Mouse (Mus musculus) midbrain, embryonic 13.5 days (tissue): ENCODE results near the gene Csgalnact2. TPM values are rescaled to one million over a fixed set of nuclear protein-coding genes. Genes with fewer than 3 reads are reported as not detected.

Experiments used
- ATAC-seq: fragments of 200-750 bp; cut with Nextera tagmentation; 2 replicates; pipeline ENCODE4 v1.8.0; 2017; ENCODE audit warnings: mild to moderate bottlenecking, moderate TSS enrichment, moderate library complexity
- H3K27ac ChIP-seq: fragments of 300-500 bp; sonication (generic); 2 replicates; pipeline ENCODE4 v1.5.1; 2015; ENCODE audit warnings: inconsistent platforms, mild to moderate bottlenecking, moderate library complexity
- H3K27me3 ChIP-seq: fragments of 300-500 bp; sonication (generic); 2 replicates; pipeline ENCODE4 v1.6.1; 2015; ENCODE audit warnings: mild to moderate bottlenecking, inconsistent platforms
- H3K36me3 ChIP-seq: fragments of 300-500 bp; sonication (generic); 2 replicates; pipeline ENCODE4 v1.6.1; 2015; ENCODE audit warnings: mild to moderate bottlenecking, inconsistent platforms
- H3K4me1 ChIP-seq: fragments of 300-500 bp; sonication (generic); replicated peaks from 2 replicates; pipeline ENCODE4 v1.6.1; 2015; ENCODE audit warnings: inconsistent platforms
- H3K4me2 ChIP-seq: fragments of 300-500 bp; sonication (generic); replicated peaks from 2 replicates; pipeline ENCODE4 v1.6.1; 2015; ENCODE audit warnings: moderate library complexity, mild to moderate bottlenecking, inconsistent platforms
- H3K4me3 ChIP-seq: fragments of 300-500 bp; sonication (generic); replicated peaks from 2 replicates; pipeline ENCODE4 v1.5.1; 2015; ENCODE audit warnings: mild to moderate bottlenecking, inconsistent platforms
- H3K9ac ChIP-seq: fragments of 300-500 bp; sonication (generic); replicated peaks from 2 replicates; pipeline ENCODE4 v1.6.1; 2015; ENCODE audit warnings: mild to moderate bottlenecking, inconsistent platforms
- H3K9me3 ChIP-seq: fragments of 300-500 bp; sonication (generic); 2 replicates; pipeline ENCODE4 v1.6.1; 2016; ENCODE audit warnings: mild to moderate bottlenecking, inconsistent platforms
- WGBS: fragments of 180-500 bp; shearing (Covaris S2); methylation state at CpG from one replicate; pipeline ENCODE4 v1.1.7; 2015; 5-methylcytosine and 5-hydroxymethylcytosine counted together
- polyA plus RNA-seq: library from polyadenylated mRNA; unstranded; fragments of >200 nt; fragmentation: Nextera tagmentation; extraction: Ambion mirVana; gene quantifications from 2 replicates; pipeline ENCODE4 v1.2.1, GENCODE M21; 2015

Gene Csgalnact2
- polyA plus RNA-seq, result 6.9 and 8.4 TPM in 2 replicates

- Histone ChIP-seq H3K9ac (peak within 1 kb of the TSS; percentile 76), H3K36me3 (no peaks in the 10 kb centered on the region), H3K4me2 (peak within 1 kb of the TSS; percentile 72), H3K4me3 (peak within 1 kb of the TSS; percentile 75), H3K27me3 (no peaks in the 10 kb centered on the region), H3K4me1 (peaks cover 6% of the 10 kb centered on the region), H3K9me3 (no peaks in the 10 kb centered on the region), H3K27ac (peak within 1 kb of the TSS; percentile 49)
- 7% methylated on average over 62 of the region's 66 CpGs for WGBS
- ATAC-seq, result peak; percentile 97
Measured at GRCm38 (mm10) chr6:118138731-118139709, at the start of gene Csgalnact2. Gene Csgalnact2, minus strand, starts transcription at chr6:118139140.

DNA sequence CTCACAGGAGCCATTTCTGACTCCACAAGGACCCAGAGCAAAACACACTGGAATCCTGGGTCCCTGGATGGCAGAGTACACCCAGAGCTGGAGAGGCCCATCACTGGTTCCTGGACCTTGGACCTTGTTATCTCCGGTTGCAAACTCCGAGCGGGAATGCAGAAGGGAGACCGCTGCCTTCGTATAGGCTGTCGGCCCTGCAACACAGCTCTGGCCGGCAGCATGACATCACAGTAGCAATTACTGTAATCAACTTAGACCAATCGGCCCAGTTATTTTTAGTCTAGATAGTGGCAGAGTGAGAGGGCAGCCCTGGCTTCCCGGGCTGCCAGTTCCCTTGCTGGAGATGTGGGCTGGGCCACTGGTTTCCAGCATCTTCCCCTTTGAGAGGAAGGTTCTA is 49.7 kb upstream of the Csgalnact2 start:
- Histone ChIP-seq H3K4me2 (no peak overlapping the region), H3K4me1 (peaks cover 8% of the 10 kb centered on the region; the same call in 1 of the 2 replicates), H3K36me3 (no peaks in the 10 kb centered on the region), H3K9ac (no peak overlapping the region), H3K4me3 (no peak overlapping the region), H3K9me3 (no peaks in the 10 kb centered on the region), H3K27me3 (peaks cover 7% of the 10 kb centered on the region; the same call in 1 of the 2 replicates), H3K27ac (no peak overlapping the region)
- 88% methylated on average over 9 of the region's 9 CpGs for WGBS
- ATAC-seq, result no peak

- 0 out of 2 replicates have a peak, but pooled peaks cover 4% of the 10 kb centered on the region for H3K27me3 ChIP-seq
- H3K27ac ChIP-seq, result no peak overlapping the region
- no peaks in the 10 kb centered on the region for H3K36me3 ChIP-seq
- WGBS, result 84% methylated on average over 3 of the region's 3 CpGs
- no peak overlapping the region for H3K9ac ChIP-seq
- no peak for ATAC-seq
- peaks cover 8% of the 10 kb centered on the region; the same call in 1 of the 2 replicates for H3K4me1 ChIP-seq
- H3K4me2 ChIP-seq, result no peak overlapping the region
- H3K9me3 ChIP-seq, result no peaks in the 10 kb centered on the region
- H3K4me3 ChIP-seq, result no peak overlapping the region
Measured at GRCm38 (mm10) chr6:118187285-118187641, 48.3 kb upstream of the Csgalnact2 start.

DNA sequence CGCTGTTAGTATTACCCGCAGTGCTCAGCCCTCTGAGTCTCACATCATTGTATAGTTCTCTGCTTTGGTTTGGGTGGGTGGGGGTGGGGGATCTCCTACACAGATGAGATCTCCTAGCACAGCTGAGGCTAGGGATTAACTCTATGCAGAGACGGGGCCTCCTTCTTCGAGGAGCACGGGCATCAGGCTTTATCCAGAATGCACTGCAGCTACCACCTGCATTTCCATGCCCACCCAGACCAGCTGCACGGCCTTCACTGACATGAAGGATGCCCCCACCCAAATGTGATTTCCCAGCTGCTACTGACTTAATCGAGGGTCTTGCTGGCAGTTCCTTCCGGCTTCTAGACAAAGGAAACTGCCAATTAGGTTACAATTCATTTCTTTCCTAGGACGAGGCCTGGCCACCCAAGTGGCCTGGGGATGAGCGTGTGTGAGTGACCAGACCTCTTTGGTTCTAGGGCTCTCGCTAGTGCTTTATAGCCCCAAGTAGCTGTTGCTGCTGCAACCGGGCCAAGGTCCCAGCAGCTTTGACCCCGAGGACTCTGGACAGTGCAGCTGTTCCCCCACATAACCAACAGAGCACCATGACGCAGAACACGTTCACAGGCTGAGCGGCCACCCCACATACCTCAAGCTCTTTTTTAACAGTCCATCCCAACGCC is 47.8 kb upstream of the Csgalnact2 start:
- WGBS, result 50% methylated on average over 17 of the region's 17 CpGs
- Histone ChIP-seq H3K27me3 (no peaks in the 10 kb centered on the region), H3K36me3 (no peaks in the 10 kb centered on the region), H3K27ac (no peak overlapping the region), H3K9me3 (no peaks in the 10 kb centered on the region), H3K4me3 (no peak overlapping the region), H3K9ac (no peak overlapping the region), H3K4me2 (no peak overlapping the region), H3K4me1 (peaks cover 8% of the 10 kb centered on the region; the same call in 1 of the 2 replicates)
- ATAC-seq, result peak; percentile 74

- peaks cover 13% of the 10 kb centered on the region for H3K4me1 ChIP-seq
- H3K9ac ChIP-seq, result no peak overlapping the region
- H3K36me3 ChIP-seq, result no peaks in the 10 kb centered on the region
- no peaks in the 10 kb centered on the region for H3K9me3 ChIP-seq
- no peak overlapping the region for H3K4me3 ChIP-seq
- H3K4me2 ChIP-seq, result no peak overlapping the region
- no peak for ATAC-seq
- H3K27ac ChIP-seq, result no peak overlapping the region
- 91% methylated on average over 10 of the region's 10 CpGs for WGBS
- H3K27me3 ChIP-seq, result no peaks in the 10 kb centered on the region
Measured at GRCm38 (mm10) chr6:118184126-118184525, 45.2 kb upstream of the Csgalnact2 start.

GRCm38 (mm10) chr6:118180085-118180423 is 41.1 kb upstream of the Csgalnact2 start:
- H3K27me3 ChIP-seq, result no peaks in the 10 kb centered on the region
- H3K4me3 ChIP-seq, result no peak overlapping the region
- peaks cover 6% of the 10 kb centered on the region for H3K4me1 ChIP-seq
- ATAC-seq, result peak; percentile 65; the same call in 1 of the 2 replicates
- no peaks in the 10 kb centered on the region for H3K9me3 ChIP-seq
- H3K4me2 ChIP-seq, result 0 out of 2 replicates have a peak overlapping the region, but pooled peaks have one; percentile 13
- WGBS, result 80% methylated on average over 12 of the region's 12 CpGs
- no peaks in the 10 kb centered on the region for H3K36me3 ChIP-seq
- no peak overlapping the region for H3K9ac ChIP-seq
- no peak overlapping the region for H3K27ac ChIP-seq

GRCm38 (mm10) chr6:118179316-118180084 is 40.6 kb upstream of the Csgalnact2 start:
- no peak overlapping the region for H3K27ac ChIP-seq
- no peaks in the 10 kb centered on the region for H3K36me3 ChIP-seq
- peaks cover 6% of the 10 kb centered on the region for H3K4me1 ChIP-seq
- ATAC-seq, result peak; percentile 82
- H3K9me3 ChIP-seq, result no peaks in the 10 kb centered on the region
- 0 out of 2 replicates have a peak overlapping the region, but pooled peaks have one; percentile 13 for H3K4me2 ChIP-seq
- H3K27me3 ChIP-seq, result no peaks in the 10 kb centered on the region
- no peak overlapping the region for H3K4me3 ChIP-seq
- 63% methylated on average over 13 of the region's 13 CpGs for WGBS
- no peak overlapping the region for H3K9ac ChIP-seq

DNA sequence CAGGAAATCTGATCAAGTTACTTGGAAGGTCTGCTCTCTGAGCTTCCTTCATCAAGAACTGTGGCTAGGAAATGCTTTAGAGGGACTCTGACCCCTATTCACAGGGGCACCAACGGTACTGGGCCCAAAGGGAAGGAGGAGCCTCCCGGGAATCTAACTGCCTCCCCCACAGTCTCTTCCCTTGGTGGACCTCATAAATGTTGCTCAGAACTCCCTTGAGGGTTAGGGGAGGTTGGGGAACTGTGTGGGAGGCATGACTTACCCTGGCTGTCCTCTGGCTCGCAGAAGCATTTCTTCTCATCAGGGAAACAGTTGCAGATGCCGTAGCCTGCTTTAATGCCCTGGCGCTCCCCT is 35.0 kb upstream of the Csgalnact2 start:
- 86% methylated on average over 5 of the region's 5 CpGs for WGBS
- Histone ChIP-seq H3K27me3 (no peaks in the 10 kb centered on the region), H3K36me3 (no peaks in the 10 kb centered on the region), H3K4me1 (no peaks in the 10 kb centered on the region), H3K9me3 (no peaks in the 10 kb centered on the region), H3K27ac (no peak overlapping the region), H3K9ac (no peak overlapping the region), H3K4me3 (no peak overlapping the region), H3K4me2 (no peak overlapping the region)
- ATAC-seq, result no peak

DNA sequence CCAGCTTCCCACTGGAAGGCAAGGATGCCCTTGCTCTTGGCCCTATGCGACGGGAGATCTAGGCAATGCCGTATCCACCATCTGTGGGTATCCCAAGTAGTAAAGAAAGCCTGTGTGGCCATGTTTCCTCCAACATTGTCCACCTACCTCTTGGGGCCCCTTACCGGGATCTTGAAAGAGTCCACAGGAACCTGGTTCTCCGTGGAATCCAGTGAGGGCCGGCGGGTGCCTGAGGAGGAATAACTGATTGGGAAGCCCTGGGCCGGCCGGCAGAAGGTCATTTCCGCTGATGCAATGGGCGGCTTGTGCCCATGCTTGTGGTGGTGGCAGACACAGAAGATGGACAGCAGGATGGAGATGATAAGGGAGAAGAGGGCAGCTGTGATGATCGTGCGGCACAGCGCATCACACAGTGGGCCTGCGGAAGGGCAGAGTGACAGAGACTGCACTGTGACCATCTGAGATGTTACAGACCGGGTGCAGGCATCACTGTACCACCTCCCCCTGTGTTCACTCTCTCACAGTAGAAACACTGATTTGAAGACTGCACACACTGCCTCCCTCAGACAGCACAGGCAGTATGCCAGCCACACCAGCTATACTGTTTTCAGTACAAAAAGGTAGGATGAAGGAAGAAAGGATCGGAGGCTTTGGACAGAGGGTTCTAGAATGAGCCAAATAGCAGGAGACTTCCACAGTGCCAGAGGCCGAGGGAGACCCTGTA is 34.5 kb upstream of the Csgalnact2 start:
- Histone ChIP-seq H3K27ac (no peak overlapping the region), H3K4me1 (no peaks in the 10 kb centered on the region), H3K27me3 (no peaks in the 10 kb centered on the region), H3K4me3 (no peak overlapping the region), H3K9me3 (no peaks in the 10 kb centered on the region), H3K9ac (no peak overlapping the region), H3K36me3 (no peaks in the 10 kb centered on the region), H3K4me2 (no peak overlapping the region)
- 95% methylated on average over 18 of the region's 18 CpGs for WGBS
- no peak for ATAC-seq

GRCm38 (mm10) chr6:118171386-118171785 is 32.4 kb upstream of the Csgalnact2 start:
- no peak overlapping the region for H3K4me2 ChIP-seq
- no peaks in the 10 kb centered on the region for H3K9me3 ChIP-seq
- 95% methylated on average over 7 of the region's 7 CpGs for WGBS
- H3K9ac ChIP-seq, result no peak overlapping the region
- no peaks in the 10 kb centered on the region for H3K27me3 ChIP-seq
- ATAC-seq, result no peak
- H3K36me3 ChIP-seq, result no peaks in the 10 kb centered on the region
- no peaks in the 10 kb centered on the region for H3K4me1 ChIP-seq
- no peak overlapping the region for H3K27ac ChIP-seq
- no peak overlapping the region for H3K4me3 ChIP-seq

DNA sequence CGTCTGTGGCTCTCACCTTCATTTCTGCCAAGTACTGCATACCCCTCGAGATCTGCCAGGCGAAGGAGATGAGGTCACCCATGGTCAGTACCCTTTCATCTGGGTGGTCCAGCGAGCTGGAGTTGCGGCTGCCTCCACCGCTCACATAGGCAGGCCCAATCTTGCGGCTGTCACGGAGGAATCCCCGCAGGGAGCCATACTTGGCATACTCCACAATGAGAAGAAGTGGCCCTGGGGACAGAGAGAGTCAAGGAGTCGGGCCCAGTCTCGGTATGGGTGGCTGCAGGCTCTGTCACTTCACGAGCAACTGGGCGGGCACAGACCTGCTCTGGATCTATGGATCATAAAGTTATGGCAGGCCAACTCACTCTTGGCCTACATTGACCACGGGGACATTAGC is 29.2 kb upstream of the Csgalnact2 start:
- ATAC-seq, result no peak
- Histone ChIP-seq H3K9ac (no peak overlapping the region), H3K4me3 (no peak overlapping the region), H3K4me1 (no peaks in the 10 kb centered on the region), H3K27ac (no peak overlapping the region), H3K9me3 (no peaks in the 10 kb centered on the region), H3K27me3 (no peaks in the 10 kb centered on the region), H3K4me2 (no peak overlapping the region), H3K36me3 (no peaks in the 10 kb centered on the region)
- WGBS, result 85% methylated on average over 14 of the region's 14 CpGs
